Mouse (Mus musculus) thymus, adult 2 months (tissue): ENCODE data around the gene Gsdme.

ENCODE experiments used
- CTCF ChIP-seq: fragments of 200-500 bp; IDR thresholded peaks from 2 replicates; pipeline ENCODE4 v1.5.1; 2012; ENCODE audit warnings: mild to moderate bottlenecking, control low read depth, low read length, moderate library complexity, borderline replicate concordance; ENCODE audit not compliant: control insufficient read depth, poor library complexity, insufficient read depth; ENCODE audit errors: extremely low read depth
- POLR2A ChIP-seq: fragments of 200-500 bp; IDR thresholded peaks from 2 replicates; pipeline ENCODE4 v1.6.1; 2012; ENCODE audit warnings: mild to moderate bottlenecking, low read length, control low read depth, moderate library complexity; ENCODE audit not compliant: control insufficient read depth, poor library complexity, insufficient read depth; ENCODE audit errors: extremely low read depth

DNA sequence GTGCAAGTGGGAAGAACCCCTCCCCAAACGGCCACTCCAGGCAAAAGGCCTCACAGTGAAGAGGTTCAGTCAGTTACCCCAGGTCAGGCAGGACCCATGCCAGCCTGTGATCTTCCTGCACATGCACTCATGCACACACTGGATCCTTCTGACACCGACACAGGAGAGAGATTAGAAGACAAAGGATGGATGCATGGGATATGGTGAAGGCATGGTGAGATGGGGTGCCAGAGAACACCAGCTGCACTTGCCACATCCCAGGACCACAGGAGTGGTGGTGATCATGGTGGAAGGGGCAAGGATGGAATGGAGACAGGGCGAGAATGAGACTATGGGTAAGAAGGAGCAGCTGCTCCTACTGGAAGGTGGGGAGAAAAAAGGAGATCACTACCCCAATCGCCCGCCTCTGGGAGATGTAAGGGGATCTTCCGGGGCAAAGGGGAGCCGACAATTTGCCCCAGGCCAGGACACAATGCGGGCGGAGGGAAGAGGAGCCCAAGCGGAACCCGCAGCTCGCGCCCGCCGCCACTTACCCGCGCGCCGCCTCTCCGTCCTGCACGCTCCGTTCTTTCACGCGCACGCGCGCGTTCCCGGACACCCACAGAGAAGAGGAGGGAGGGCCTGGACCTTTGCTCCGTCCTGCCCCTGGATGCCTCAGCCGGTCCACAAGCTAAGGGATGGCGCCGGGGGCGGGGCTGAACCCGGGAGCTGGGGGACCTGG lies 2.3 kb downstream of the Gsdme start:
- TF ChIP-seq POLR2A (no peak), CTCF (0 out of 2 replicates have a peak, but pooled peaks have one; percentile 10)
